Mouse (Mus musculus): ENCODE results near the gene Nme3. TPM values are rescaled to one million over a fixed set of nuclear protein-coding genes. Genes with fewer than 3 reads are reported as not detected.

The Nme3 gene
- polyA plus RNA-seq, 1 experiment: 37.2 TPM

DNA sequence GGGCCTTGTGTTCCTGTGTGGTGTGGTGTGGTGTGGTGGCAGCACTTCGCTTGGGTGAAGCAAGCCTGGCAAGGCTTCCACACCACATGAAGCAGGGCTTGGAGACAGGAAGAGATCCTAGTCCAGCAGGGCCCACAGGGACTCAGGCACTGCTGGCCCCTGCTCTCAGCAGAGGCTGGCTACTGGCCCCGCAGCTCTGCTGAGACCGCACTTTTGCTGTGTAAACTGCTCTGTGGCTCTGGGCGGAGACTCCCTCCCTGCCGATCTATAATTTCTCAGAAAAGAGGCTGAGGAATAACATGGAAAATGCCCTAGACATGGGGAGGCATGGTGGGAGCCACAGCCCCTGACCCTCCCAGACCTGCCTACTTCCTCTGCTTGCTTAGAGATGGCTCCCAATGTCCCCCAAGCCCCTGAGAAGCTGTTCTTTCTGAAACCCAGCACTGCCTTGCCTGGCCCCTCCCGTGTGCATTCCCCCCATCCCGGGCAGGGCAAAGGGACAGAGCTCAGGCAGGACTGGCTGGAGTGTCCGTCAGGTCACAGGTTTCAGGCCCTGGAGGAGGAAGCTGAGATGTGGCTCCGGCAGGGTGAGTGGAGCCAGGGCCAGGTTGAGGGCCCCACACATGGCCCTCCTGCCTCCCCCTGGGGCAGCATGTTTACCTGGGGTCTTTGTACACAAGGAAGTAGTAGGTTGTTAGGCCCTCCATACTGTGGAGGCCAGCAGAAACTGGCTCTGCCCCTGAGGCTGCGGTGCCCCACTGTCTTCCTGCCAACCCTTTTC is 18.8 kb upstream of the Nme3 start:
- Histone ChIP-seq H3K27ac (ENCODE audit: insufficient read depth, low read depth, low read length) (no peak overlapping the region), H3K4me1 (ENCODE audit: control insufficient read depth, insufficient read depth, low read length) (0 out of 2 replicates have a peak, but pooled peaks cover 4% of the 10 kb centered on the region), H3K4me3 (ENCODE audit: insufficient read depth, low read length) (no peak overlapping the region)
- TF ChIP-seq POLR2A (IDR thresholded peaks at IDR 0.05; ENCODE audit: borderline replicate concordance, low read depth, low read length) (no peak), CTCF (IDR thresholded peaks at IDR 0.05; ENCODE audit: low read depth, low read length) (no peak)

DNA sequence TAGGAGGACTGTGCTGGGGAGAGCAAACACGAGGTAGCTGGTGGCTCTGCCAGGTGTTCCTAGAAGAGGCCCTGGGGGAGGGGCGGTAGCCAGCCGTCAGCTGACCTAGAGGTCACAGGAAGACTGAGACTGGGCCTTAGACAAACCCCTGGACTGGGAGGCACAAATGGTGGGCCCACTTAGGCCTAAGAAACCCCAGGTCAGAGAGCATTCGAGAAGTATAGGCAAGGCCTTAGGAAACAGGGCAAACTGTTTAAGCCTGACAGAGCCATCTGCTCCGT is 18.2 kb upstream of the Nme3 start:
- H3K4me1 ChIP-seq (ENCODE audit: control insufficient read depth, insufficient read depth, low read length): 0 out of 2 replicates have a peak, but pooled peaks cover 4% of the 10 kb centered on the region
- TF ChIP-seq POLR2A (IDR thresholded peaks at IDR 0.05; ENCODE audit: borderline replicate concordance, low read depth, low read length) (no peak), CTCF (IDR thresholded peaks at IDR 0.05; ENCODE audit: low read depth, low read length) (no peak)
- no peak overlapping the region for H3K4me3 ChIP-seq (ENCODE audit: insufficient read depth, low read length)
- H3K27ac ChIP-seq (ENCODE audit: insufficient read depth, low read depth, low read length): no peak overlapping the region

DNA sequence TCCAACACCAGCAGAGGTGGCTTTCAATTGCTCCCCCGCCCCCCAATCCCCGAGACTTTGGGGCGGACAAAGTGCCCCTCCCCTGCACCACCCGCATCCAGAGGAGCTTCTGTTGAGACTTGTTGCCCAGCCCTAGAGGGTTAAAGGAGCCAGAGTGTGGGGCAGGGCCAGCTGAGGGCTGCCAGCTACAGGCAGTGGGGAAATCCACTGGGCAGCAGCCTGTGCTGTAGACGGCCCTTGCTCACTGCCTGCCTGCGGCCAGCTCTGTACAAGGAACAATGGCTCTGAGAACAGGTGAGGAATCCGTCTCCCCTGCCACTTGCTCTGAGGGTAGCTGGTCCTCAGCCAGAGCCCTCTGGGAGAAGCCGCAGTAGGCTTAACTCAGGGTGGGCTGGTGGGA is 17.8 kb upstream of the Nme3 start:
- Histone ChIP-seq H3K4me3 (ENCODE audit: insufficient read depth, low read length) (no peak overlapping the region), H3K4me1 (ENCODE audit: control insufficient read depth, insufficient read depth, low read length) (0 out of 2 replicates have a peak, but pooled peaks cover 4% of the 10 kb centered on the region)
- TF ChIP-seq POLR2A (IDR thresholded peaks at IDR 0.05; ENCODE audit: borderline replicate concordance, low read depth, low read length) (no peak), CTCF (IDR thresholded peaks at IDR 0.05; ENCODE audit: low read depth, low read length) (no peak)

DNA sequence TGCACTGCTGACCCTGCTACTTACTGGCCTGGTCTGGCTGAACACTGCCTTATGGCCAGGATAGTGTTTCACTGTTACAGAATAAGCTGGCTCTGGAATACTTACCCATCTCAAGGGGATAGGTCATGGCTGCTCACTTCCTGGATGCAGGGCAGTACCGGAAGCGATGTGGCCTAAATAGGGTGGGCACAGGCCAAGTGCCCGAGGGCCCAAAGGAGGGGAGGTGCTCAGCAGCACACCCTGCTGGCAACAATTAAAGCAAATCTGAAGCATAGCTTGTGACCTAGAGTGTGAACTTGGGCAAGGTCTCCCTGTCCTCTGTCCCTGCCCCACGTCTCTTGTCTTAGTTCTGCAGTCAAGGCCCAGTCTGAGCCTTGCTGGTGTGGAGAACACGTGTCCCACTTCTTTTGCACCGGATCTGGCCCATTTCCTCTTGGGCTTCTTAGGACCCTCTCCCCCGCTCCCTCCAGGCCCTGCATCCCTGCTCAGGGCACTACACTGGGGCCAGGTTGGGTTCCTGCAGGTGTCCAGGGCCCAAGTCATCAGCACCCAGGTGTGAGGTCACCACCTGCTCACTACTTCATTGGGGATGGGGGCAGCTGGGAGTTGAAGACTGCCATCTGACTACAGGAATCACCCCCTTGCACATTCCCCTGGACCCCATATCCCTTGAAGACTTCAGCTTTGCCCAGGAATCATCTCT is 14.4 kb upstream of the Nme3 start:
- Histone ChIP-seq H3K27ac (ENCODE audit: insufficient read depth, low read depth, low read length) (no peak overlapping the region), H3K4me3 (ENCODE audit: insufficient read depth, low read length) (no peak overlapping the region), H3K4me1 (ENCODE audit: control insufficient read depth, insufficient read depth, low read length) (peaks cover 3% of the 10 kb centered on the region; the same call in 1 of the 2 replicates)
- TF ChIP-seq POLR2A (IDR thresholded peaks at IDR 0.05; ENCODE audit: borderline replicate concordance, low read depth, low read length) (no peak), CTCF (IDR thresholded peaks at IDR 0.05; ENCODE audit: low read depth, low read length) (peak; percentile 45)

More for the DNA sequence above, 17.8 kb upstream of the Nme3 start:
- no peak overlapping the region for H3K27ac ChIP-seq (ENCODE audit: insufficient read depth, low read depth, low read length)

DNA sequence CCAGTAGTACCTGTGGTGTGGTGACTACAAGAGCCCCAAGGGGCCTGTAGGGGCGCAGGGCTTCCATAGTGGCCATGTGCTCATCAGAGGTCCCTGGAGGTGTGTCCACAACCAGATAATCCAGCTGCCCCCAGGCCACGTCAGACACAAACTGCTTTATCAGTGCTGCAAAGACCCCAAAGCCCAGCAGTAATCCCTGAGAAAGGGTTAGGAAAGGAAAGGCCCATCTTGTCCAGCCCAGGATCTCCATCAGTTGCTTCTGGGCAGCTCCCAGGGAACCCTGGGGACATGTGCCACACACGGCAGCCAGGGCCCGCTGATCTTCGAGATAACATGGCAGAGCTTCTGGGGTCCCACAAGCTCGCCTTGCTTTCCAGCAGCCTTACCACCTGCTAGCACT is 11.9 kb upstream of the Nme3 start:
- peaks cover 9% of the 10 kb centered on the region for H3K4me1 ChIP-seq (ENCODE audit: control insufficient read depth, insufficient read depth, low read length)
- TF ChIP-seq POLR2A (IDR thresholded peaks at IDR 0.05; ENCODE audit: borderline replicate concordance, low read depth, low read length) (no peak), CTCF (IDR thresholded peaks at IDR 0.05; ENCODE audit: low read depth, low read length) (no peak)
- no peak overlapping the region for H3K4me3 ChIP-seq (ENCODE audit: insufficient read depth, low read length)

DNA sequence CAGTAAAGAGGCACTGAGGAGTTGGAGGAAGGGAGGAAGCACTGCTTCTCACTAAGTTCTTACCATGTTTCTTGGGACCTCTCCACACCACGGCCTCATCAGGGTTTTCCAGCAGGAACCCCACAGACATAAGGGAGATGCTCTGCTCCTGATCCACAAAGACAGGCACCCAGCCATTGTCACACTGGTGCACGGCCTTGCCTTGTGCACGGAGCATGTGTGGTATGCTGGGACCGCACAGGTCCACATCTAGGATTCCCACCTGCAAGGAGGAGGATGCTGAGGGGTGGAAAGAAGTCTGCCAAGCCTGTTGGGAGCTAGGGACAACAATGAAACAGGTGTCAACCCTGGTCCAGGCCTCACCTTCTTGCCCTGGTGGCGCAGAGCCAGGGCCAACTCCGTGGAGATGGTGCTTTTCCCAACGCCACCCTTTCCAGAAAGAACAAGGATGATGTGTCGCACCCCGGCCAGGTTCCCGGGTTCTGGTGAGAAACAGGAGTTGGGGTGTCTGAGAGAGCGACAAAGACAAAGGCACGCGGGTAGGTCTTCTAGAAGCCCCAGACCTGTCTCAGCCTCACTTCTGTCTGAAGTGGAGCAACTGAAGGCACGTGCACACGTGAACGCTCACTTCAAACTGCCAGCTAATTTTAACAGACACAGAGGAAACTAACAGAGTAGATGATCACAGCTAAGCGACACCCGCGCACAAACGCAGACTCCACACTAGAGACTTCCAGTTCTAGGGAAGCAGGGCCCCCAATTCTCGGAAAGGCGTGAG is 10.8 kb upstream of the Nme3 start:
- Histone ChIP-seq H3K27ac (ENCODE audit: insufficient read depth, low read depth, low read length) (no peak overlapping the region), H3K4me3 (ENCODE audit: insufficient read depth, low read length) (peak overlapping the region; percentile 98), H3K4me1 (ENCODE audit: control insufficient read depth, insufficient read depth, low read length) (peaks cover 9% of the 10 kb centered on the region)
- no peak for TF ChIP-seq CTCF (IDR thresholded peaks at IDR 0.05; ENCODE audit: low read depth, low read length)
- no peak for TF ChIP-seq POLR2A (IDR thresholded peaks at IDR 0.05; ENCODE audit: borderline replicate concordance, low read depth, low read length)

More for the DNA sequence above, 11.9 kb upstream of the Nme3 start:
- no peak overlapping the region for H3K27ac ChIP-seq (ENCODE audit: insufficient read depth, low read depth, low read length)

DNA sequence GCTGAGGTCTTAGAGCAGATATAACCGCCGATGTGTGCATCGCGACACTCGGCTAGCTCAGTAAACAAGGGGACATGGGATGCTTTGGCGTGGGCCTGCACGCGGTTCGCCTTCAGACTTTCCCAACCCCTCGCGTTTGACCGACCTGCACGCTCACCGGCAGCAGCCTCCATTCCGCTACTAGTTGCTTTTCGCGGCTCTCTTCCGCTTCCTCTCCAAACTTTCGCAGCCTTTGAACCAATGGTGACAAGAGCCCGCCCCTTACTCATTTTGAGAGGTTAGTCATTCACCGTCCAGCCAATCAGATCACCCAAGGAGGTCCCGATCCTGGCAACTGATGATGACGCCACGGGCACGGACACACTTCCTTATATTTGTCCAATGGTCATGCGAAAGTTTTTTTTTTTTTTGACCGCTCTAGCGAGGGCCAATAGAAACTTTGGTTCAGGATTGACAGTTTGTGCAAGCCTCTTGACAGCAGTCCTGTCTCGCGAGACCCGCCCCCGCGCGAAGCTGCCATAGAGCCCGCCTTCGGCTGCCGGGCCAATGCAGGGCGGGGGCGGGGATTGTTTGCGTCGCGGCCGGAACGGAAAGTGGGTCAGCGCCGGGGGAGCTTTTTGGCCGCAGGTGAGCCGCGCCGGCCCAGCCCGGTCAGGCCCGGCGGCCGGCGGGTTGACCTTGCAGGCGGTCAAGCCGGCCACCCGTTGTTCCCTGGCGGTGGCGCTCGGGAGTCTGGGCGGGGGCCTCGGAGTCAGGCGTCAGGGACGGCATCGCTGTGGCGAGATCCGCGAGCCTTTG is 10.0 kb upstream of the Nme3 start, which contains the start of the genes Nubp2 and Spsb3:
Gene Nubp2, minus strand, starts transcription at position 216 of the 798 bp plus-strand sequence.
Gene Spsb3, plus strand, starts transcription at position 510 of the 798 bp plus-strand sequence.
- peak within 1 kb of the TSS; percentile 98 for H3K4me3 ChIP-seq (ENCODE audit: insufficient read depth, low read length)
- peaks cover 9% of the 10 kb centered on the region for H3K4me1 ChIP-seq (ENCODE audit: control insufficient read depth, insufficient read depth, low read length)
- peak within 1 kb of the TSS; percentile 35 for H3K27ac ChIP-seq (ENCODE audit: insufficient read depth, low read depth, low read length)
- TF ChIP-seq POLR2A (IDR thresholded peaks at IDR 0.05; ENCODE audit: borderline replicate concordance, low read depth, low read length) (no peak), CTCF (IDR thresholded peaks at IDR 0.05; ENCODE audit: low read depth, low read length) (no peak)

DNA sequence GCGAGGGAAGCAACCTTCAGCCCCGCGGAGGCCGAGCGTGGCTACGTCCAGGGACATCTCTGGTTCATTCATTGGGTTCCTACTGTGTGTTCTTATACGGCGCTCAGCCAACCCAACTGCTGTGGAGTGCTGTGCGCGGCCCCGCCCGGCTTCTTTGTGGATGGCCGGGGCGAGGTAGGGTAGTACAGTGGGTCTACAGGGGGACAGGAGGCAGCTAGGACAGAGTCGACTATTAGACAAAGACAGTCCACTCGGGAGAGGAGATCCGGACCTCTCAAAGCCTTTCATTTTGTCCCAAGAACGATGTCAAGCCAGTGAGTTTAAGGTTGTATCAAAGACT is 9.4 kb upstream of the Nme3 start:
- TF ChIP-seq POLR2A (IDR thresholded peaks at IDR 0.05; ENCODE audit: borderline replicate concordance, low read depth, low read length): no peak
- TF ChIP-seq CTCF (IDR thresholded peaks at IDR 0.05; ENCODE audit: low read depth, low read length): no peak
- peak overlapping the region; percentile 92 for H3K4me3 ChIP-seq (ENCODE audit: insufficient read depth, low read length)
- H3K4me1 ChIP-seq (ENCODE audit: control insufficient read depth, insufficient read depth, low read length): peaks cover 9% of the 10 kb centered on the region
- H3K27ac ChIP-seq (ENCODE audit: insufficient read depth, low read depth, low read length): peak overlapping the region; percentile 35

Measured in bone marrow macrophage, adult 2 months (primary cell).